Mouse (Mus musculus): ENCODE data around the gene Pcp4l1. TPM values are rescaled to one million over a fixed set of nuclear protein-coding genes. Genes with fewer than 3 reads are reported as not detected.
"Not testable (repeated sequence)": the region's sequence is repeated elsewhere in the genome, so short reads cannot be mapped to it uniquely, and the experiment has no call there.

Gene Pcp4l1
- polyA plus RNA-seq, 1 experiment from 2014 or later, result 2.3 TPM

- no peak for DNase-seq (ENCODE audit: low spot score)
Measured at GRCm38 (mm10) chr1:171189046-171189445, 7.0 kb downstream of the Pcp4l1 start.

- DNase-seq (ENCODE audit: low spot score), result no peak
Measured at GRCm38 (mm10) chr1:171187851-171188700, 8.0 kb downstream of the Pcp4l1 start.

DNA sequence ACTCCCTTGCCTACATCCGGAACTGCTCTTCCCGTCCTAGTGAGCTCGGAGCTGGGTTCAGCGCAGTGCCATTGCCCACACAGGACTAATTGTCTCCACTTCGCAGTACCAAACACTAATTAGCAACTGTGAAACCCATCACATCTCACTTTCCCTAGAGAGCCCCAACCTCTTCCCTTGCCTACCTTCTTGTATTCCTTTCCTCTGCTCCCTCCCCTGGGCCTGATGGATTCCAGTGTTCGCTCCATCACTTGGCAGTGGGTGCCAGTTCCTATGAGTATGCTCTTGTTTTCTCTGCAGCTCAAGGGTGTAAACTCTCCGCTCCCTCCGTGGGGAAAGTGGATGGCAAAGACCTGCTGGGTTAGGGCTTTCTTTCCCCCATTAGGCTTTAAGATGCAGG lies 10.4 kb downstream of the Pcp4l1 start:
- no peak for DNase-seq (ENCODE audit: low spot score)

DNA sequence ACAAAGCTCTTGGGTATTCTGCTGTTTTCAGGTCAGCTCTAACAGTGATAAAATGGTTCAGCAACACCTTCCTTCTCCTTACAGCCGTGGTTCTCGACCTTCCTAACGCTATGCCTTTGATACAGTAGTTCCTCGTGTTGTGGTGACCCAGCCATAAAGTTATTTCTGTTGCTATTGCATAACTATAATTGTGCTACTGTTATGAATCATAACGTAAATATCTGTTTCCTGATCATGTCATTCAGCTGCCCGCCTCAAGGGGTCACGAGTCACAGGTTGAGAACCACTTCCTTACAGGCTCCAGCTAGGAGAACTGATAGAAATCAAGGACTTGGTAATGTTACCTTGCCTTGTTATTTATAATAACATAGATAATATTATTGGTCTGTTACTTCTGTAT lies 11.8 kb downstream of the Pcp4l1 start:
- DNase-seq (ENCODE audit: low spot score), result peak; percentile 25

DNA sequence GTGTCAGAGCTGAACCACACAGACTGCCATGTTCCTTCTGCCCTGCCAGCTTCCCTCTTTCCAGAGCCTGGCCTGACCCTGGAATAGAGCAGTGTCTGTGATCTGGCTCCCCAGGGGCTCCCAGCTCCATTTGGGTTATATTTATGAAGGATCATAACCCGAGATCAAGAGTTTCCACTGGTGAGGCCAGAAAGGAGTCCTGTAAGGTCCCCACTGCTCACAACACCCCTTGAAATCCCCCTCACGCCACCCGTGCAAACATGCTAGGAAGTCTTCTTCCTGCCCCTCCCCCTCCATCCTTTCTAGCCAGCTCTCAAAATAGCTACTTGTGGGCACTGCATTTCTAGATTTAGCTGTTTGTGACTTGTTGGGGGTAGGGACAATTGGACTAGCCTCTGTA lies 12.4 kb downstream of the Pcp4l1 start:
- no peak for DNase-seq (ENCODE audit: low spot score)

DNA sequence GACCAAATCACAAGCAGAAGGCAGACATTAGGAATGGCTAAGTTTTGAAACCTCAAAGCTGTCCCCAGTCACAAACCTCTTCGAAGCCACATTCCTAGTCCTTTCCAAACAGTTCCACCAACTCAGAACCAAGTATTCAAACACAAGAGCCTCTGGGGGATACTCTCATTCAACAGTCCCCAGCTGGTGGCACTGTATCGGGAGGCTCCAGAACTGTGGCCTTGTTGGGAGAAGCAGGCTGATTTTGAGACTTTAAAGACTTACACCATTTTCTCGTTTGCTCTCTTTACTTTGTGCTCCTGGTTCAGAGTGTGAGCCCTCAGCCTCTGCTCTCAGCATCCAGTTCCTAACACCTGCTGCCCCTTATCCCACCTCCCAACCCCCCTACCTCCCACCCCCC lies 13.0 kb downstream of the Pcp4l1 start:
- DNase-seq (ENCODE audit: low spot score), result no peak

- DNase-seq (ENCODE audit: low spot score), result no peak
Measured at GRCm38 (mm10) chr1:171179487-171180171, 16.4 kb downstream of the Pcp4l1 start.

DNA sequence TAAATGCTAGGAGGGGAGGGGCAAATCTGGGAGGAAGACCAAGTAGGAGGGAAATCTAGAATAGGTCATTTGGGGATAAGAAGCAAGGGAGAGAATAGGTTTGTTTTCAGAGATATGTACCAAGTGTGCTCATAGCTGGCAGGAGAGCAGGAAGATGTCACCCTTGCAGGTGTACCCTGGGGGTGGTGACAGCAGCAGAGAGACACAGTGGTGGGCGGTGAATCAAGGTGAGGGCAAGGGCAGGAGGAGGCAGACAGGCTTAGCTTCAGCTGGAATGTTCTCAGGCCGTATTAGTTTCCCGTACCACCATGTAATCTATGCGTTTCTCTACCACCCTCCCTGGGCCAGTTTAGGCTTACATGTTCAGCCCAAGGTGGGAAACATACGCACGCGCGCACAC lies 23.3 kb downstream of the Pcp4l1 start:
- DNase-seq (ENCODE audit: low spot score), result no peak

DNA sequence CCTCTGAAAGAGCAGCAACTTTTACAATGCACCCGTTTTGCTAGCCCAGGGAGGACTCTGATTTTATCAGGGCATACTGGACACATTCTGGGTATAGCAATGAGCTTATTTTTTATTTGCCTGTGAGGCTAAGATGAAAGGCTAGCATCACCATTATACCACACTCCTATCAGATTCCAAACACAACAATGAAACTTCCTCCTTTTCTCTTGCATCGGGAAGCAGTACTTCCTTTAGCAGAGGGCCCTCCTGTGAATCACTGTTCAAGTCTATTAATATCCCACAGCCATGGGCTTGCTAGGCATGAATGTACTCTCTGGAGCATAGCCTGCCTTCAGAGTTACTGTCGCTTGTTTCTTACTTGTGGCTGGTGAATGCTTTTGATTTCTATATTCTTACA lies 24.9 kb downstream of the Pcp4l1 start:
- DNase-seq (ENCODE audit: low spot score), result no peak

DNA sequence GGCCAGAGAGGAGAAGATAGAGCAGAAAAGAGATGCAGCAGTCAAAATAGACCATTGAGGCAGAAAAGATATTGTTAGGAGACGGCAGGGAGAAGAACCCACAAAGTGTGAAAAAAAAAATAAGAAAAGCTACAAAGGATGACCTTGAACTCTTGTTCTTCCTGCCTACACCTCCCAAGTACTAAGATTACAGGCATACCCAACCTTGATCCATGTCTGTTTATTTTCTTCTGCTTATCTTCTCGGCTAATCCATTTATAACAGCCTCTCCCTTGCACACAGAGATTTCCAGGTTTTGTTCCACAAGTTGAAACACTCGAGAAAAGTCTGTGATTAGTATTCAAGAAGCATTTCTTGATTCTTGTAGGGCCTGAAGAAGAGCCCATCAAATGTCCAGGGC lies 26.2 kb downstream of the Pcp4l1 start:
- no peak for DNase-seq (ENCODE audit: low spot score)

DNA sequence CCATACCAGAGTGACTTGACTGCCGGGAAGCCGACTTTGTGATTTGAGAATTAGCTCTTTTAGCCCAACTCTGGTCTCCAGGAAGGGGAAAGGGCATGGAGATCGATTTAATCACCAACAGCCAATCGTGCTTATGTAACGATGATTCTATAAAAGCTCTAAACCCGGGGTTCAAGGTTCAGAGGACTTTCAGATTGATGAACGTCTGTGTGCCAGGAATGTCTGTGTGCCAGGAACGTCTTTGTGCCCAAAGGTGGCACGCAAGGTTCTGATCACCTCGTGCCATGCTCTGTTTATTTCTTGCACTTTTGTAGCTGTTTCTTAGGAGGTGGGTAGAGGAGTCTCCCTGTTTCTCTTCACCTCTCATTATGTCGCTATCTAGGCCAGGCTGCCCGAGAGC lies 27.2 kb downstream of the Pcp4l1 start:
- DNase-seq (ENCODE audit: low spot score), result no peak

GRCm38 (mm10) chr1:171165629-171166345 lies 30.3 kb downstream of the Pcp4l1 start:
- no peak for DNase-seq (ENCODE audit: low spot score)

GRCm38 (mm10) chr1:171164258-171164657 lies 31.8 kb downstream of the Pcp4l1 start:
- DNase-seq (ENCODE audit: low spot score), result peak; percentile 18

DNA sequence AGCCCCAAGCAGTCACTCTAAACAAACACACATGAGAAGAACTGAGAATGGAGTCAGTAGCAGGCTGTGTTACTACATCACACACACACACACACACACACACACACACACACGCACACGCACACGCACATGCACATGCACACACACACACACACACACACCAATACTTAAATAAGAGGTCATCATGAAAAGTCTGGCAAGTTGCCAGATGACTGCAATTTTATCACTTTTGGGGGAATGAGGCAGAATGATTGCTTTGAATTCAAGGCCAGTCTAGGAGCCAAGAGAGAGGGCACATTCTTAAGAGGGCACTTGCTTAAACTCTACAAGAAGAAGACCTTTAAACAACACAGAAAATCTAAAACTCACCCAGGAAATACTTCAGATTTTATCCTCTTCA lies 33.5 kb downstream of the Pcp4l1 start:
- DNase-seq (ENCODE audit: low spot score), result no peak

GRCm38 (mm10) chr1:171159485-171159975 lies 36.5 kb downstream of the Pcp4l1 start:
- no peak for DNase-seq (ENCODE audit: low spot score)

DNA sequence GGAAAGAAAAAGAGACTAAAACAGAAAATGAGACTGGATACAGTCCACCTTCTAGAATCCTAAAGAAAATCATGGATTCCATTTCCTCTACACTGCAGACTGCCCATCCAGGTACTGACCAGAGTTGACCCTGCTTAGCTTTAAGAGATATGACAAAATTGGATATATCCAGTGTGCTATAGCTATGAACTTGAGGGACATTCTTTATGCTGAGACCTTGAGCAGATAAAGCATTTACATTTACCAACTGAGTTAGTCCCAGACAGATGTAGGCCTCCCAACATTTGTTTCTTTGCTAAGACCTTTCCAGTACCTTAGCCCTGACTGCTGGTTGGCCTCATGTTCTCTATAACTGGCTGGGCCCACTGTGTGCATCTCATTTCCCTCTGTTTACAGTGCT lies 38.1 kb downstream of the Pcp4l1 start:
- DNase-seq (ENCODE audit: low spot score), result no peak

GRCm38 (mm10) chr1:171156644-171157043 lies 39.4 kb downstream of the Pcp4l1 start:
- no peak for DNase-seq (ENCODE audit: low spot score)

DNA sequence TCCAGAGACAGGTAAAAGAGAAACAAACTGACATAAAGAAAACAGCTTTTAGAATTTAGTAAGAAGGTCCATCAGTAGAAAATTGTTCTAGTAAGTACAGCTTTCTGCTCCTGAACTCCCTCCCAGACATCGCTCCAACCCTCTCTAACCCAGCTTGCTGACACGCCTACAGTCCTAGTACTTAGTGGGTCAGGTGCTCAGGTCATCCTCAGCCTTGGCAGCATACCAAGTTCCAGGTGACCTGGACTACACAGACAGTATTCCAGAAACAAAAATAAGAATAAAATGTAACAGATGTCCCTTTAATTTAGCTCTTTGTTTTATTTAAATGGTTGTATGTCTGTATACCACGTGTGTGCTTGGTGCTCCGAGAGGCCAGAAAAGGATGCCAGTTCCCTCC lies 44.1 kb downstream of the Pcp4l1 start:
- DNase-seq (ENCODE audit: low spot score), result no peak

- DNase-seq (ENCODE audit: low spot score), result no peak
Measured at GRCm38 (mm10) chr1:171150838-171151391, 45.2 kb downstream of the Pcp4l1 start.

- peak; percentile 95 for DNase-seq (ENCODE audit: low spot score)
Measured at GRCm38 (mm10) chr1:171149974-171150760, 45.9 kb downstream of the Pcp4l1 start, which contains the start of the genes Sdhc and Mpz. Gene Sdhc (minus strand): TSS chr1:171150603. Gene Mpz (plus strand): TSS chr1:171150711.

DNA sequence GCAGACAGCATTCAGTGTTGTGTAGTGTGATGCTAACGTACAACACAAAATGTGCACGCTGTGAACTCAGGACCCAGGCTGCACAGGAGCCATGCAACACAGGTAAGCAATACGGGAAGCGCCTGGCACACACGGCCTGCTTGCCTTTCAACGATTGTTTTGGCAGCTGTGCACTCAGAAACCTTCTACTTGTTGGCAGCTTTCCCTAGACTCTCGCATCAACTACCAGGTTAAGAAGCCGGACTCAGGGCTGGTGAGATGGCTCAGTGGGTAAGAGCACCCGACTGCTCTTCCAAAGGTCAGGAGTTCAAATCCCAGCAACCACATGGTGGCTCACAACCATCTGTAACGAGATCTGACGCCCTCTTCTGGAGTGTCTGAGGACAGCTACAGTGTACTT lies 53.1 kb downstream of the Pcp4l1 start:
- DNase-seq (ENCODE audit: low spot score), result not testable (repeated sequence)
